12 mouse cellular contexts compared by ENCODE assay signal in the genomic region with DNA sequence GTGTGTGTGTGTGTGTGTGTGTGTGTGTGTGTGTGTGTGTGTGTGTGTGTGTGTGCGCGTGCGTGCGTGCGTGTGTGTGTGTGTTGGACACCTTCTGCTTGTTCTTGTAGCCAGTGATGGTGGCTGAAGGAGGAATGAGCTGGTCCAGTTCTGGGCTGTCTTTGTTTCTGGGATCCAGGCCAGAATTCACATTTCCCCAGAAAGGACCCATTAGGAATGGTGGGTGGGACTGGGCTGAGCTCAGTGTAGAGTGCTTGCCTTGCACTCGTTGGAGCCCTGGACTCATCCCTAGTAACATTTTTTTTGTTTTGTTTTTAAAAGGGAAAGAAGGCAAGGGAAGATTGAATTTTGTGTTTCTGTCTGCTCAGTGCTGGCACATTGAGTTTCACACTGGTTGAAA. TPM values are rescaled to one million over a fixed set of nuclear protein-coding genes. Genes with fewer than 3 reads are reported as not detected.
DNase-seq lines count a peak whose midpoint lies in the region; ATAC-seq lines count a peak whose summit lies in the region.
"Had no signal": no experiment of that assay in that cellular context is flagged by ENCODE, and none has a peak within 500 bp of the region (broad histone marks: within the 10 kb centered on the region; RNA-seq: fewer than 3 reads in every experiment).

No protein-coding gene starts in this region.

- peak; percentile 93 for ATAC-seq in lung, embryonic 16.5 days (ENCODE audit: low read depth)
- ATAC-seq in granulocyte monocyte progenitor cell, adult 5-6 weeks (replicated peaks; ENCODE audit: poor library complexity, severe bottlenecking) = no peak
- ATAC-seq: midbrain, embryonic 13.5 days had no signal

- no peaks in the 10 kb centered on the region for H3K27me3 ChIP-seq in lung, embryonic 16.5 days (ENCODE audit: control insufficient read depth, insufficient read depth, low read depth, low read length)
- H3K27me3 ChIP-seq: midbrain, embryonic 13.5 days had no signal

- H3K4me1 ChIP-seq in lung, embryonic 16.5 days (replicated peaks; ENCODE audit: control insufficient read depth, insufficient read depth, low read length) = peaks cover 8% of the 10 kb centered on the region
- H3K4me1 ChIP-seq: midbrain, embryonic 13.5 days had no signal

- intact Hi-C loops in heart, postnatal 25 days (cut with DNase I) = no loop called here

- H3K4me2 ChIP-seq in lung, embryonic 16.5 days (ENCODE audit: low read depth, low read length) = no peak overlapping the region
- H3K4me2 ChIP-seq: midbrain, embryonic 13.5 days had no signal

- no peak overlapping the region for H3K27ac ChIP-seq in lung, embryonic 16.5 days (ENCODE audit: low read length)
- H3K27ac ChIP-seq: midbrain, embryonic 13.5 days had no signal

- no peaks in the 10 kb centered on the region for H3K9me3 ChIP-seq in lung, embryonic 16.5 days (ENCODE audit: control insufficient read depth, low read length)
- H3K9me3 ChIP-seq: midbrain, embryonic 13.5 days had no signal

- WGBS in lung, embryonic 16.5 days = 71% methylated on average over 6 of the region's 6 CpGs

- H3K4me3 ChIP-seq in lung, embryonic 16.5 days (ENCODE audit: low read length) = no peak overlapping the region
- H3K4me3 ChIP-seq: midbrain, embryonic 13.5 days had no signal

- peaks cover 10% of the 10 kb centered on the region; the same call in 1 of the 2 replicates for H3K36me3 ChIP-seq in lung, embryonic 16.5 days (ENCODE audit: control insufficient read depth, insufficient read depth, low read length)
- H3K36me3 ChIP-seq: midbrain, embryonic 13.5 days had no signal

- DNase-seq in heart, adult 18-20 months = peak; percentile 59 to 73
- no peak for DNase-seq in heart, postnatal 25 days (ENCODE audit: low spot score)
- peak; percentile 84 for DNase-seq in Muller cell, postnatal 12 days (ENCODE audit: inconsistent ontology term)
- DNase-seq in gastrocnemius, postnatal 25 days = peak; percentile 64
- DNase-seq in thymus, postnatal 0 days (ENCODE audit: low spot score) = no peak
- DNase-seq in thymus, postnatal 4 days = no peak

- H3K9ac ChIP-seq in lung, embryonic 16.5 days (ENCODE audit: low read length) = no peak overlapping the region
- H3K9ac ChIP-seq: midbrain, embryonic 13.5 days had no signal

RNA-seq across cellular contexts. Expression of a gene that starts 18.3 kb away (rescaled TPM):
- total RNA-seq in heart, adult 18-20 months (2021) = not detected
- not detected for total RNA-seq in heart, postnatal 25 days (2021)
- not detected for total RNA-seq in gastrocnemius, postnatal 25 days (2021)
- 0.14 and 0.20 TPM in 2 replicates for polyA plus RNA-seq in lung, embryonic 16.5 days (2015; fragmentation: Nextera tagmentation; extraction: Ambion mirVana)
- polyA plus RNA-seq in thymus, postnatal 0 days (2015; fragmentation: Nextera tagmentation; extraction: Ambion mirVana) = not detected in 2 replicates
- not detected in 2 replicates for total RNA-seq in granulocyte monocyte progenitor cell, adult 5-6 weeks (2014; fragmentation: Nextera tagmentation)
- not detected in 2 replicates for total RNA-seq in granulocyte monocyte progenitor cell, adult 5-6 weeks (2017)
- total RNA-seq: adrenal gland, adult 18-20 months had no signal
- polyA plus RNA-seq: cortical plate, adult 2 months; limb, embryonic 11.5 days had no signal

RNA-seq across cellular contexts. Expression of a gene that starts 47.7 kb away (rescaled TPM):
- 100 to 1,000 TPM; 115 to 130 TPM for total RNA-seq in heart, adult 18-20 months (2021)
- 100 to 1,000 TPM in 1 of 2 experiments, 10 to 100 TPM in 1; 82.4 to 107 TPM for total RNA-seq in heart, postnatal 25 days (2021)
- 10 to 100 TPM; 32.7 to 33.7 TPM for total RNA-seq in gastrocnemius, postnatal 25 days (2021)
- 46.8 and 50.5 TPM in 2 replicates for polyA plus RNA-seq in lung, embryonic 16.5 days (2015; fragmentation: Nextera tagmentation; extraction: Ambion mirVana)
- polyA plus RNA-seq in thymus, postnatal 0 days (2015; fragmentation: Nextera tagmentation; extraction: Ambion mirVana) = 7.2 and 9.2 TPM in 2 replicates
- total RNA-seq in granulocyte monocyte progenitor cell, adult 5-6 weeks (2014; fragmentation: Nextera tagmentation) = 10.4 and 21.0 TPM in 2 replicates
- total RNA-seq in granulocyte monocyte progenitor cell, adult 5-6 weeks (2017) = 11.1 and 18.4 TPM in 2 replicates

Comparison
In these comparisons a context has a peak if more than half of its experiments do, and no peak if none do; other contexts are left out.
1. DNase-seq: peak in heart, adult 18-20 months (2 of 2), Muller cell, postnatal 12 days (single experiment) and gastrocnemius, postnatal 25 days (single experiment); none in heart, postnatal 25 days (single experiment), thymus, postnatal 0 days (single experiment) and thymus, postnatal 4 days (single experiment).